Mouse (Mus musculus) kidney, adult 11 months (tissue): ENCODE measurements around the gene Hist1h3d.
"Not testable (repeated sequence)": the region's sequence is repeated elsewhere in the genome, so short reads cannot be mapped to it uniquely, and the experiment has no call there.

Experiments used
- DNase-seq: peaks from one replicate; pipeline ENCODE4 v3.0.0; 2022

Gene Hist1h3d

GRCm38 (mm10) chr13:23575271-23575851 lies at the start of gene Hist1h3d:
Gene Hist1h3d (plus strand): TSS chr13:23575763.
- no peak for DNase-seq

- DNase-seq = no peak
These were observed 49.7 kb upstream of the Hist1h3d start for GRCm38 (mm10) chr13:23525901-23526300.

- DNase-seq = peak; percentile 83
These were observed 49.3 kb upstream of the Hist1h3d start for GRCm38 (mm10) chr13:23526312-23526711.

- peak; percentile 27 for DNase-seq
These were observed 46.6 kb upstream of the Hist1h3d start for GRCm38 (mm10) chr13:23529005-23529404.

- no peak for DNase-seq
These were observed 45.9 kb upstream of the Hist1h3d start for GRCm38 (mm10) chr13:23529480-23530165.

GRCm38 (mm10) chr13:23530181-23530900 lies 45.2 kb upstream of the Hist1h3d start:
- peak; percentile 43 for DNase-seq

- DNase-seq = peak; percentile 96
These were observed 44.4 kb upstream of the Hist1h3d start, which contains the start of gene Hist1h4h for GRCm38 (mm10) chr13:23530901-23531875. Gene Hist1h4h (plus strand): TSS chr13:23531050.

GRCm38 (mm10) chr13:23532262-23533075 lies 43.1 kb upstream of the Hist1h3d start:
- DNase-seq = no peak

- peak; percentile 57 for DNase-seq
These were observed 41.8 kb upstream of the Hist1h3d start, which contains the start of gene Hist1h2af for GRCm38 (mm10) chr13:23533560-23534367. Gene Hist1h2af (plus strand): TSS chr13:23533906.

- DNase-seq = no peak
These were observed 41.0 kb upstream of the Hist1h3d start for GRCm38 (mm10) chr13:23534368-23535131.

- peak; percentile 77 for DNase-seq
These were observed 40.2 kb upstream of the Hist1h3d start, which contains the start of gene Hist1h3g for GRCm38 (mm10) chr13:23535137-23536075. Gene Hist1h3g (plus strand): TSS chr13:23535422.

GRCm38 (mm10) chr13:23536076-23536822 lies 39.3 kb upstream of the Hist1h3d start:
- no peak for DNase-seq

GRCm38 (mm10) chr13:23537006-23537710 lies 38.4 kb upstream of the Hist1h3d start:
- no peak for DNase-seq

- DNase-seq = no peak
These were observed 37.3 kb upstream of the Hist1h3d start for GRCm38 (mm10) chr13:23538249-23538648.

- DNase-seq = not testable (repeated sequence)
These were observed 35.7 kb upstream of the Hist1h3d start for GRCm38 (mm10) chr13:23539821-23540220.

GRCm38 (mm10) chr13:23541497-23541896 lies 34.1 kb upstream of the Hist1h3d start:
- DNase-seq = no peak
